Mouse (Mus musculus) NIH3T3 (cell line): Measurements from ENCODE around the gene B4galt5.
"Not testable (repeated sequence)": the region's sequence is repeated elsewhere in the genome, so short reads cannot be mapped to it uniquely, and the experiment has no call there.

Experiments
- DNase-seq: peaks from one replicate; pipeline ENCODE4 v3.0.0-alpha.2; 2012; ENCODE audit warnings: low read depth

B4galt5 gene

DNA sequence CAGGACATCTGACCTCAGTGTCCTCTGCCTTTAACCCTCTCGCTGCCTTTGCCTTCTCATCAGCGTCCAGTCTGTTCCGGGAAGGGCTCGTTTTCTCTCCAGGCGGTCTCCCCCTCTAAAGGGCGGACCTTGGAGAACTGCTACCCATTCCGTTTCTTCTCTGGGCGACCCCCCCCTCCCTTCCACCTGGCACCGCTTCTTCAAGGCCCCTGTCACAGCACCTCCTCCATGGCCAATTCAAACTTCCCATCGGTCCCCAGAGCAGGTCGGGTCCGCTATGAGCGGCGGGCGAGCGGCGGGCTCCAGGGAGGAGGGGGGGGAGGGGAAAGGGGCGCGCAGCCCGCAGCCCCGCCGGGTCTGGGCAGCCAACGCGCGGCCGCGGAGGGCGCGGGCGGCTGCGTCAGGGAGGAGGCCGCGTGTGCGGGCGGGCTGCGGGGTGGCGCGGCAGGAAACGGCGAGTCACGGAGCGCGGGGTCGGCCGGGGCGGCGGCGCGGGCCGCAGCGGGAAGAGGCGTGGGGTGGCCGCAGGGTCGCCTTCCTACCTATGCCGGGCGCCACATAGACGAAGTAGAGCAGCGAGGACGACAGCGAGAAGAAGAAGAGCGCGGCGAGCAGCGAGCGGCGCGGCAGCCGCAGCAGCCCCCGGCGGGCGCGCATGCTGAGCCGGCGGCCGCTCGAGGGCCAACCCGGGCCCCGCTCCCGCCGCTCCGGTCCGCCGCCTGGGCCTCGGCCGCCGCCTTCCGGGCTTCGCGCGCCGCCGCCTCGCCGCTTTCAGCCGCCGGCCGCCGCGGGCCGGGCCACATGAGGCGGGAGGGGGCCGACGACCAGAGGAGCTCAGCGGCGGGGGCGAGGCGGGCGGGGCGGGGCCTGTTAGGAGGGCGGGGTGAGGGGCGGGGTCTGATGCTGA, at the start of gene B4galt5:
Gene B4galt5 (minus strand): TSS at position 808 of the 907 bp plus-strand sequence.
- peak; percentile 49 for DNase-seq

DNA sequence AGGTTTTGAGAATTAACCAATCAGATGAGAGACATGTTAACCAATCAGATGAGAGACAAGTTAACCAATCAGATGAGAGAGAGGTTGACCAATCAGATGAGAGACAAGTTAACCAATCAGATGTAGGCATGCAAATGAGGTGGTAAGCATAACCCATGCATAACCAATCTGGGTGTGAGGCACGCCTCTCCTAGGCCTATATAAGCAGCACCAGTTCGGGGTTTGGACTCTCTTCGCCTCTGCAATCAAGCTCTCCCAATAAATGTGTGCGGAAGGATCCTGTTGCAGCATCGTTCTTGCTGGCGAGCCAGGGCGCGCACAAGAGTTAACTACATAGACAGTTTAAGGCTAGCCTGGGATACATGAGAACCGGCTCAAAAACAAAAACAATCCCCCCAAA, 47.4 kb upstream of the B4galt5 start:
- DNase-seq = not testable (repeated sequence)

DNA sequence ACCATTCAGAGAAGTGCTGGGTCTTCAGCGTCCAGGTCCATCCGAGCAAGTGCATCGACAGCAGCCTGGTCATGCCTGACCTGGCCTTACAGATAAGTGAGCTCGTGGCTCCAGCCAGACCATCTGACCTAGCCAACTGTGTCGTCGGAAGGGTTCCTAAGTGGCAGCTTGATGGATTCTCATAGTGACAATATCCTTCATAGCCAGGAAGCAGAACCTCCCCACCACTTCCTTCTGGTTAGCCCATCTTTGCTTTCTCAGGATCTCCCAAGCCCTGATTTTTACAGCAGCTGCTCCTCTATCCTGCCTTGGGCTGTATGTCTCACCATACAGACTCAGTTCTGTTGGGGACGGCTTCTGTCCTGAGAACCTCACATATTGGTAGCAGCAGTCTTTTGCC, 45.4 kb upstream of the B4galt5 start:
- DNase-seq = no peak

DNA sequence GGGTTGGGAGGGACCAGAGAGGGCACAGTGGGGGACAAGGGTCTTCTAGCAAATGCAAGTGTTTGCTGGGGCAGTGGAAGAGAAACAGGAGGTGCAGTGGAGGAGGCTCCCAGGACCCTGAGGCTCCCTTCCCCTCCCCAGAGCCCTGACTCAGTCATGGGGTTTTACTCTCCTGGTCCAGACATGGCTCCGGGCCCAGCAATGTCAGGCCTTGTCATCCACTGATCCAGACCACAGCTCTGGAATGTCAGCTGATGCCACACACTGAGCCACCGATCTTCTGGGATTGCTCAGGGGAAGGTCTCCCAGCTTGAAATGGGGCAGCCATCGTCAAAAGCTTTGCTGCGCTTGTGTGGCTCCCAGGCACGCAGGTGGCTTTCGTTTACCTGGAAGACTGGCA, 38.0 kb upstream of the B4galt5 start:
- peak; percentile 73 for DNase-seq

DNA sequence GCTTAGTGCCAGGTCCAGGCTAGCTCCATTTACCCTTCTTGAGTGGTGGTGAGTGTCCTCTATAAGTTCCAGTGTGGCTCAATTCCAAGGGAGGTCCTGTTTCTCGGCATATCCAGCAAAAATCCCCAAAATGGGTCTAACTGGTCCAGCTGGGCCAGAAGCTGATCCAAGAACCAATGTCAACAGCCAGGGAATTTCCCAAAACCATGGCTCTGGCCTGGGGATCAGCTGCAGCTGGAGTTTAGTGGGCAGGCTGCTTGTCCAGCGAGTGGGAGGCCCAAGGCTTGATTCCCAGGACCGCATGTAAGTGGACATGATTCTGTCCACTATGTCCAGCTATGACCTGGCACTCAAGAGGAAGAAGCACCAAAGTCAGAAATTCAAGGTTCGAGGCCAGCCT, 37.5 kb upstream of the B4galt5 start:
- DNase-seq = peak; percentile 60

DNA sequence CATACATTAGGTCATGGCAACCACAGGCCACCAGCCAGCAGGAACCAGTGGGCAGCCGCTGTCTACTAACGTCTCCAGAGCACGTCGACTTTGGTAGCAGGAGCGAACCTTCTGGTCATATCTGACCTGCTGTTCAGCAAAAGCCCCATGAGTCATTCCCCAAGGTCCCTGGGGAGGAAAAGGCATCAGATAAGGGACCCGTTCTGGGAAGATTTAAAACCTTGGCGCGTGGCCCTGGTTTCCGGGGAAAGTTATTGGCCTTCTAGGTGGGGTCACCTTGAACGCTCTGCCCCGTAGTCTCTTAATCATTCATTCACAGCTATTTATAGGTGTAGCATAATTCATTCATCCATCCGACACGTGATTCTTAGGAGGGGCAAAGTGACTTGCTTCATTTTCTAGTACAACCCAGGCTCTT, 34.7 kb upstream of the B4galt5 start:
- peak; percentile 91 for DNase-seq

DNA sequence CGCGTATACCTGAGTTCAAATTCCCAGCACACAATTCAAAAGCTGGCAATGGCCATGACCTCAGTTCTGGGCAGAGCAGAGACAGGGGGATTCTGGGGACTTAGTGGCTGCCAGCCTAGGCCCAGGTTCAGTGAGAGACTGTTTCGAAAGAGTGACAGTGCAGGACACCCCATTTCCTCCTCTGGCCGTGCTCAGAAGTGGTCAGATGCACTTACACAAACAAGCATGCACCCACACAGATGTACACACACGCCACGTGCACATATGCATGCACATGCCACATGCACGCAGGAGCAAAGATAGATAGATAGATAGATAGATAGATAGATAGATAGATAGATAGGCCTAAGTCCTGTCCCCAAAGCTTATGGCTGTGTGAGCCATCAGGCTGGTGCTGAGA, 33.4 kb upstream of the B4galt5 start:
- no peak for DNase-seq

DNA sequence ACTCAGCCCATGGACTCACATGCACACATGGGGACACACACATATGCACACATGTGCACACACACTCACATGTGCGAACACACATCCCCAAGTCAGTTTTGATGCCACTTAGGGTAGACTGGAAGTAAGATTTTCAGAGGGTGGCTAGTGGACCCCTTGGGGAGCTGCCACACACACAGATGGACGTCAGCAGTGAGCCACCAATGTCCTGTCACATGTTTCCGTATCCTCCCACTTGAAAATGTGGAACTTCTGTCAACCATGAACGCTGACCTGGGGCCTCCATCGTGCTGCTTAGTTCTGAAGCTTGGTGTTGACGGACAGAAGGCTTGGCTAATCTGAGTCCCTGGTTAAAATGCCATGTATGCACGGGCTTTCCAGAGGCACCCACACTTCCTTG, 32.6 kb upstream of the B4galt5 start:
- DNase-seq = no peak

DNA sequence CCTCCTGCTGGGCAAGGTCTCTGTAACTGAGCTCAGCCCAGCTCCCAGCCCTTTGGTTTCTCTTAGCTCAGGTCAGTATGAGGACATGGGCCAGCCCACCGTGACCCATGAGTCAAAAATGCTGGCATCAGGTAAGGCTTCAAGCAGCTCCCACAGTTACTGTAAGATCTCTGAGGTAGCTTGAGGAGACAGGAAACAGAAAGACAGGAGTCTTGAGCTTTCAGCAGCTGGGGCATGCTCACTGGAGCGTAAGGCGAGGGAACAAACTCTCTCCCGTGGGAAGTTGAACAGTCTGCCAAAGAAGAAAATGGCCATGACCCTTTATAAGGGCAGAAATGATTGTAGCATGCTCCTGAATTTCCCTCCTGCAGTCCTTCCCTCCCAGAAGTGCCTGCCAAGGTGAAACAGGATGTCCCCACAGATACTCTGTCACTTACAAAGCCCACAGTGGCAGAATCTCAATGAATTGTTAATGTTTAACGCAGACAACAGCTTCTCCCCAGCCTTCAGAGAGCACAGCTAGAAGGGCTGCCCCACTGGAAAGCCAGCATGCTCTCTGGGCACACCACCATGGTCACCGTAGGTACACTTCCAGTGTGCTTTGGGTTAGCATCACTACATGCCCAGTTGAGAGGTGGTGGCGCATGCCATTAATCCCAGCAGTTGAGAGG, 31.8 kb upstream of the B4galt5 start:
- peak; percentile 65 for DNase-seq

DNA sequence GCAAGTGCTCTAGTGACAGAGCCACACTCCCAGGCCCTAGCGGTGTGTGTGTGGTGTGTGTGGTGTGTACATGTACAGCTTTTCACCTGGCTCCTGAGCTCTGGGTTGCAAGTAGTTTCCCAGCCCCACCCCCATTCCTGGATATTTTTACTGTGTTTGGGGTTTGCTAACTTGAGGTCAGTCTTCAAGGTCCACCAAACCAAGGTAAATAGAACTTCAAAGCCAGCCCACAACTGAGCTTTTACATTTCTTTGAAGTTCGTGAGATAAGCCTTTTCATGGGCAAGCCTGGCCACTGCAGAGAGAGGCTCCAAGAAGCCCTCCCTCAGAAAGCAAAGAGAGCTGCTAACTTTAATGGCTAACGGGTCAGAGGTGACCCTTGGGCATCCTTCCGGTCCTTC, 30.0 kb upstream of the B4galt5 start:
- DNase-seq = no peak

DNA sequence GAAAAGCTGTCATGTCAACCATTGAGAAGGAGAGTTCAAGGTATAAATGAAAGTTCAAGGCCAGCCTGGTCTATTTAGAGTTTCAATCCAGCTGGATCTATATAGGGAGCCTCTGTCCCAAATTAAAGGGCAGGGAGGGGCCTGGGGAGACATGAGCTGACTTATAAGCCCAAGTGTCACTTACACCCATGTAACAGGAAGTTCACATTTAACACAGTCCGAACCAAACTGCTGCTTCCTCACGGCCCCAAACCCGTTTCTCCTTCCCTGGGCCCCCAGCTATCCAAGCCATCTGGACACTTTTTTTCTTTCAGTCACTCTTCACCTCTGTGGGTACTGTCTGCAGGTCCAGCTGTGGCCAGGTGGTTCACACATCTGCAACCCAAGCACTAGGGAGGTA, 28.7 kb upstream of the B4galt5 start:
- no peak for DNase-seq

DNA sequence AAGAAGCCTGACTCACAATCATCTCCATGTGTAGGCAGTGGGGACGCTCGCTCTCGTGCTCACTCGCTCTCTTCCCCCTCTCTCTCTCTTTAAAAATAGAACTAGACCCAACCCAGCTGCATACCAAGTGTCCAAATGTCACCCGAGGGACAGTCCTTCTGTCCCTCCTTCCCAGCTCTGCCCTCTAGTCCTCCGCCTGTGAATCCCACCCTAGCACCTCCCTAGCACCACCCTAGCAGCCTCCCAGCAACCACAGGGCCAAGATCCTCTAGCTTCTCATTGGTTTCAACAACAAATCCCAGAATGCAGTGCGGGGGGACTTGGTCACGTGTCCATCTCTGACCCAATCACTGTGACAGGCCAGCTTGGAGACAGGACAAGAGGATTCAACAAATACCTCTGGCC, 27.2 kb upstream of the B4galt5 start:
- no peak for DNase-seq

DNA sequence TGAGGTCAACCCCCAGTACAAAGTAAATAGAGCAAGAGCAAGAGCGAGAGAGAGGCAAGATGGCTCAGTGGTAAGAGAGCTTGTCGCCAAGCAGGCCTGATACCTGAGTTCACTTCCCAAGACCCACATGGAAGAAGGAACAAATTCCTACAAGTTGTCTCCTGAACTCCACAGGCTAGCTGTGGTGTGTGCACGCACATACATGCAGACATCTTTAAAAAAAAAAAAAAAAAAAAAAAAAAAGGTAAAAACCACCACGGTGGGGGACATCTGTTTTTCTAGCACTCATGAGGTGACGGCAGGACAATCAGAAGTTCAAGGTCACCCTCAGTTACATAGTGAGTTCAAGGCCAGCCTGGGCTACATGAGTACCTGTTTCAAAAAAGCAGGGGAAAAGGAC, 26.7 kb upstream of the B4galt5 start:
- DNase-seq = no peak

DNA sequence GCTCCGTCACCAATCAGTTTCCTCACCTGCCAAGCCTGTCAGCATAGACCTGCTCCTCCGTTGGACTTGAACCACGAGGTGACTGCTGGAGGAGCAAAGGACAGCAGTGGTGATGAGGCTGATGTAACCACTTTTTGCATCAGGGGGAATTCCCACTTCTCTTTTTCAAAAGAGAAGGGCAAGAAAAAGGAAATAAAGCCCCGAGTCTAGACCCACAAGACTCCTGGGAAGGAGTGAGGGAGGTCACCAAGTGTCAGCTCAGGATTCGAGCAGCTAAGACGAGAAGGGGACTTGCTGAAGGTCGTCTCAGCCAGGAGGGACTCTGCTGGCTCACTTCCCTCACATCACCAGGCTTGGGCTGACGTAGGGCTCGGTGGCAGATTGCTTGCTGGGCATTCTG, 26.2 kb upstream of the B4galt5 start:
- no peak for DNase-seq

DNA sequence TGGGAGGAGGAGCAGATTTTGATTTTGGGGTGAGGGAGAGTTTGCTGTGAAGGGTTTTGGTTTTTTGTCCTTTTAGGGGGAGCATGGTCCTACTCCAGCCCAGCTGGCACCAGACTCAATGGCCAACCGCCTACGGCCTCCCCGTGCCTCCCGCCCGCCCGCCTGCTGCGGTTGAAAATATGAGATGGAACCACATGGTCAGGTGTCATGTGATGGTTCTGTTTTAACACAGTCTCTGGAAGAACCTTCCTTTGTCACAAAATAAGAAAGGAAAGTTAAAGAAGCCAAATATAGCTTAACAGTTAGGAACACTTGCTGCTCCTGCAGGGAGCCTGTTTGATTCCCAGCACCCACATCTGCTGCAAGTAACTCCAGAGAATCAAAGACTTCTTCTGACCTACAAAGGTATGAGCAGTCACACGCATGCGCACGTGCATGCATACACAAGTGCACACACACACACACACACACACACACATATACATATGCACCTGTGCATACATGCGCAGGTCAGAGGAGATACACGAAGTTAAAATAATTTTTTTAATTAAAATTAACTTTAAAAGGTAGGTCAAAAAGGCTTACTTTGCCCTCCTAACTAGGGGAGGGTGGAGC, 25.3 kb upstream of the B4galt5 start:
- no peak for DNase-seq

DNA sequence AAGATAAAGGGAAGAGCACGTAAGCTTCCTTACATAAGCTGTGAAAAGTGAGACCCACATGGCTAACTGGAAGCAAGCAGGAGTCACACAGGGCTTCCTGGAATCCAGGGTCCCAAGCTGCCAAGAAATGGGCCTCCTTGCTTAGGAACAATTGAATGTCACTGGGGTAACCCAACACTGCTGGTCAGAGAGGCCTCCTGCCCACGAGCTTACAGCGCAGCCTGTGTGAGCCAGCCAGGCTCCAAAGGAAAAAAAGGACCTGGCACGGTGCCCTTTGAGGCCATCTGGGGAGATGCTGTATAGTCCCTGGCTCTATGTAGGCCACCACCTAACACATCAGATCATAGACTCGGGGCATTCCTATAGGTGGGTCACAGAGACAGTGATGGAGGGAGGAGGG, 24.3 kb upstream of the B4galt5 start:
- peak; percentile 77 for DNase-seq

DNA sequence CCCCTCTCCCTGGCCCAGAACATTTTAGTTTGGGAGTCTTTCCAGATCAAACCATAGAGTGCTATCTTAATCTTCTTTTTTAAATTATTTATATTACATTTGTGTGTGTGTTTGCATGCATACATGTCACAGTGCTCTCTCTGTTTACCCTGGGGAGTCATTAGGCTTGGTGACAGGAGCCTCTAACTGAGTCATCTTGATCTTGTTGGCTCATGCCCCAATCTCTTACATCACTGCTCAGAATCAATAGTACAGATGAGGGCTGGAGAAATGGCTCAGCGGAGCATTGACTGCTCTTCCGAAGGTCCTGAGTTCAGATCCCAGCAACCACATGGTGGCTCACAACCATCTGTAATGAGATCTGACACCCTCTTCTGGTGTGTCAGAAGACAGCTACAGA, 22.5 kb upstream of the B4galt5 start:
- no peak for DNase-seq

DNA sequence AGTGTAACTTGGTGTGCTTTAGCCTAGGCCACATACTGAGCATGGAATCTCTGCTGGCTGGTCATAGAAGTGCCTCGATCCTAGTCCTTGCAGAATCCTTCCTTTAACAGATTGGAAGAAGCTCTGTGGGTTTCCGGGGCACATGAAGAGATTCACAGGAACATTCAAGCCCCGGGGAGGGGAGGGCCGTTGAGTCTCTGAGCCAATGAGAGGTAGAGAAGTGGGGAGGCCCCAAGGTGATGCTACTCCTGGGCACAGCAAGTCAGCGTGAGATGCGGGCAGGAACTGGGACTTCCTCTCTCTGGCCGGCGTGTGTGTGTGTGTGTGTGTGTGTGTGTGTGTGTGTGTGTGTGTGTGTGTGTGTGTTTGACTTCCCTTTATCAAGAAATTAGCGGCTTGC, 19.3 kb upstream of the B4galt5 start:
- no peak for DNase-seq

DNA sequence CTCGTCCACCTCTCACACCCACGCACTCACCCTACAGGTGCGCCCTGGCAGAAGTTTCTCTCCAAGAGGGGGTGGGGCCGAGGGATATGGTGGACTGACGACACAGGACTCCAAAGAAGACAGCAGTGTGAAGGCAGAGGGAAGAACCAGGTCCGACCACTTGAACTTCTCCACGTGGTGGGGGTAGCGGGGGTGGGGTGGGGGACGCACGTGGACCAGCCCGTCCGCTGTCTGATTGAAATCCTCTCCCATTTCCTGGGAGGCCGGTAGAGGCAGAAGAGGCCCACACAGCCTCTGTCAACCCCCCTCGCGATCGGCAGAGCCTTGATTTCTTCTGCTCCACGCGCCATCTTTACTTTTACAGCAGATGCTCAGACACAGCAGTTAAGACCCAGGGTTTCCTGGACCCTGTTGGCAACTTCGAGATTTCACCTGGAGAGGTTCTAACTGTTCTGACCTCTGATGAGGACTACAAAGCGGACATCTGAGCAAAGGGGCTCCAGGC, 18.8 kb upstream of the B4galt5 start:
- DNase-seq = no peak

DNA sequence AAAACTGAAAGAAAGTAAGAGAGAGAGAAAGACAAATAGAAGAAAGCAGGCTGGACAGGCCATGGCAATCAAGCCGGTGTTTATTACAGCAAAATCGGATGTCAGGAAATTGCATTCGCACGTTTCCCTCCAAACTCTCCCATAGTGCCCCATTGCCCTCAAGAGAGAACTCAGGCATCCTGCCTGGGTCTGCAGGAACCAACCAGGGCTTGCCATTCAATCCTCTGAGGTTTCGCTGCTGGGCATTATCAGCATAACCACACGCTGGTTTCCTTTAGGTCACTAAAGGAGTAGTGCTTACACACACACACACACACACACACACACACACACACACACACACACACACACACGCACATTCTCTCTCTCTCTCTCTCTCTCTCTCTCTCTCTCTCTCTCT, 18.3 kb upstream of the B4galt5 start:
- DNase-seq = no peak

DNA sequence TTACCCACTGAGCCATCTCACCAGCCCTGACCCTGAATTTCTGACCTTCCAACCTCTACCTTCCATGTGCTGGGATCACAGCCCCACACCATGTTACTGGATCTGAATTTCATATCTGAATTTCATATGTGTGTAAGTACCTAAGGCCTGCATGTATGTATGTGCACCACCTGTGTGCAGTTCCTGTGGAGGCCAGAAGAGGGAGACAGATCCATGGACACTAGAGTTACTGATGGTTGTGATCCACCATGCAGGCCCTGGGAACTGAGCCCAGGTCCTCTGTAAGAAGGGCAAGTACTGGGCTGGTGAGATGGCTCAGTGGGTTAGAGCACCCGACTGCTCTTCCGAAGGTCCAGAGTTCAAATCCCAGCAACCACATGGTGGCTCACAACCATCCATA, 16.1 kb upstream of the B4galt5 start:
- DNase-seq = no peak

DNA sequence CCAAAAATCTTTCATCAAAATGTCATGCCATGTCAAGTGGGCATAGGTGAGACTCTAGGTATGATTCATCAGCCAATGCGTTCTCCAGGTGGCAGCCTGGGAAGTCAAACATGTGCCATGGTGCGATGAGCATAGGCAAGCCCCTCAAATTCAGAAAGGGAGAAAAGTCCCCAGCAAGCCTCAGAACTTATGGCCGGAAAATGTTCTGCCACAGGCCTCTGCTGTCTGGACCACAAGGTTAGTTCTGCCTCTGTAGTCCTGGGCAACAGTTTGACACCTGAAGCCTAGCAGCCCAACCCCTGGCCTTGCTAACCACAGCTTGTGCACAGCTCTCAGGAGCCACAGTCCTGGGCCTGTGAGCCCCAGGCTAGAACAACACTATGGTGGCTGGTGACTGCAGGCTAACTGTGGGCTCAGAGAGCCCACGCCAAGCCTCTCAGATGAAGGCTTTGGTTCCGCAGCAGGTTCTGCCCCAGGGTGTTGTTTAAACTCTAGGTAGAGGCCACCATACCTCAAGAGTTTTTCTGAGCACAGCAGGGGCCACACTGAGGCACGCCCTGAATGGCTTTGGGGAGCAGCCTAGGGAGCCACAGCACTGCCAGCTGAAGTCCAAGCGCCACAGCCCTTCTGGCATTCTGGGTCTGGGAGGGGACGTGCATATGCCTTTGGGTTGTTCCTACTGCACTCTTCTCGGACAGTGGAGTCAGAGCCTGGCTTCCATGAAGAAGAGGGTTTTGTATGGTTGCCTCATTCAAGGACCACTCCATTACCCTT, 14.5 kb upstream of the B4galt5 start:
- DNase-seq = no peak
